8 mouse cellular contexts compared by ENCODE assay signal in genomic region chr11:31770881-31771280, GRCm38 (mm10).
DNase-seq lines count a peak whose midpoint lies in the region; ATAC-seq lines count a peak whose summit lies in the region.

No protein-coding gene starts in this region.

- no peaks in the 10 kb centered on the region for H3K36me3 ChIP-seq in forebrain, embryonic 14.5 days (ENCODE audit: control insufficient read depth, insufficient read depth, low read length)
- no peaks in the 10 kb centered on the region for H3K36me3 ChIP-seq in midbrain, embryonic 10.5 days

- peak; percentile 33 for DNase-seq in gastrocnemius, postnatal 25 days
- no peak for DNase-seq in gastrocnemius, postnatal 14 days
- DNase-seq in adipocyte (ENCODE audit: low spot score): peak; percentile 33
- DNase-seq in forebrain, embryonic 14.5 days (ENCODE audit: low spot score): peak; percentile 9
- DNase-seq in layer of hippocampus, adult 18-20 months (ENCODE audit: low spot score in 2 of 2): peak; percentile 67 to 84
- DNase-seq in midbrain, embryonic 10.5 days (ENCODE audit: low spot score): no peak
- no peak for DNase-seq in embryo, embryonic 10.5 days (ENCODE audit: low spot score)
- no peak for DNase-seq in spleen, postnatal 14 days (ENCODE audit: low spot score in 2 of 2)

- H3K27ac ChIP-seq in forebrain, embryonic 14.5 days (ENCODE audit: low read depth, low read length): peak overlapping the region; percentile 17; the same call in 1 of the 2 replicates
- peak overlapping the region; percentile 73 for H3K27ac ChIP-seq in midbrain, embryonic 10.5 days (replicated peaks)

- H3K9ac ChIP-seq in forebrain, embryonic 14.5 days (ENCODE audit: low read length): no peak overlapping the region

- intact Hi-C loops in gastrocnemius, postnatal 14 days (cut with DNase I; ENCODE audit: low total_unique reads): no loop called here

- WGBS in forebrain, embryonic 14.5 days: 68% methylated on average over 7 of the region's 7 CpGs
- 72% methylated on average over 7 of the region's 7 CpGs for WGBS in midbrain, embryonic 10.5 days

- no peak overlapping the region for H3K4me3 ChIP-seq in forebrain, embryonic 14.5 days (ENCODE audit: low read depth, low read length)
- H3K4me3 ChIP-seq in midbrain, embryonic 10.5 days: no peak overlapping the region

- peaks cover 7% of the 10 kb centered on the region; the same call in 1 of the 2 replicates for H3K4me1 ChIP-seq in forebrain, embryonic 14.5 days (ENCODE audit: control insufficient read depth, insufficient read depth, low read length)
- H3K4me1 ChIP-seq in midbrain, embryonic 10.5 days: peaks cover 26% of the 10 kb centered on the region

- H3K27me3 ChIP-seq in forebrain, embryonic 14.5 days (replicated peaks; ENCODE audit: control insufficient read depth, insufficient read depth, low read length): no peaks in the 10 kb centered on the region
- no peaks in the 10 kb centered on the region for H3K27me3 ChIP-seq in midbrain, embryonic 10.5 days (ENCODE audit: low read depth, poor library complexity, severe bottlenecking)

- H3K4me2 ChIP-seq in forebrain, embryonic 14.5 days (ENCODE audit: low read length): no peak overlapping the region

- ATAC-seq in forebrain, embryonic 14.5 days: peak; percentile 32; the same call in 1 of the 2 replicates

- H3K9me3 ChIP-seq in forebrain, embryonic 14.5 days (replicated peaks; ENCODE audit: control insufficient read depth, low read length): no peaks in the 10 kb centered on the region
- H3K9me3 ChIP-seq in midbrain, embryonic 10.5 days (replicated peaks): peaks cover 4% of the 10 kb centered on the region; the same call in 1 of the 2 replicates

Comparison
In these comparisons a context has a peak if more than half of its experiments do, and no peak if none do; other contexts are left out.
1. DNase-seq: peak in gastrocnemius, postnatal 25 days (single experiment), adipocyte (single experiment), forebrain, embryonic 14.5 days (single experiment) and layer of hippocampus, adult 18-20 months (2 of 2); none in gastrocnemius, postnatal 14 days (single experiment), midbrain, embryonic 10.5 days (single experiment), embryo, embryonic 10.5 days (single experiment) and spleen, postnatal 14 days (0 of 2).